Mouse (Mus musculus) midbrain, embryonic 12.5 days (tissue): ENCODE measurements at regions not wholly inside any gene's neighbourhood (a gene's known extent, or its start where the extent isn't known, plus 50 kb on each side); places are given as distances from the start of the nearest gene placed in this dataset.

ENCODE experiments used
- ATAC-seq: fragments of 200-750 bp; cut with Nextera tagmentation; 2 replicates; pipeline ENCODE4 v1.8.0; 2017; ENCODE audit warnings: low read depth, moderate TSS enrichment, moderate library complexity; ENCODE audit not compliant: low FRiP score
- H3K27ac ChIP-seq: fragments of 300-500 bp; sonication (generic); replicated peaks from 2 replicates; pipeline ENCODE4 v1.5.1; 2016; ENCODE audit warnings: mild to moderate bottlenecking
- H3K27me3 ChIP-seq: fragments of 300-500 bp; sonication (generic); 2 replicates; pipeline ENCODE4 v1.6.1; 2016; ENCODE audit warnings: mild to moderate bottlenecking
- H3K36me3 ChIP-seq: fragments of 300-500 bp; sonication (generic); 2 replicates; pipeline ENCODE4 v1.6.1; 2016
- H3K4me1 ChIP-seq: fragments of 300-500 bp; sonication (generic); 2 replicates; pipeline ENCODE4 v1.6.1; 2016
- H3K4me2 ChIP-seq: fragments of 300-500 bp; sonication (generic); replicated peaks from 2 replicates; pipeline ENCODE4 v1.6.1; 2016; ENCODE audit warnings: mild to moderate bottlenecking, moderate library complexity
- H3K4me3 ChIP-seq: fragments of 300-500 bp; sonication (generic); 2 replicates; pipeline ENCODE4 v1.5.1; 2016; ENCODE audit warnings: mild to moderate bottlenecking
- H3K9ac ChIP-seq: fragments of 300-500 bp; sonication (generic); replicated peaks from 2 replicates; pipeline ENCODE4 v1.6.1; 2016; ENCODE audit warnings: mild to moderate bottlenecking, moderate library complexity
- H3K9me3 ChIP-seq: fragments of 300-500 bp; sonication (generic); 2 replicates; pipeline ENCODE4 v1.6.1; 2016; ENCODE audit warnings: mild to moderate bottlenecking
- WGBS: fragments of 180-500 bp; shearing (Covaris S2); methylation state at CpG from one replicate; pipeline ENCODE4 v1.1.7; 2016; 5-methylcytosine and 5-hydroxymethylcytosine counted together

- Histone ChIP-seq H3K9me3 (0 out of 2 replicates have a peak, but pooled peaks cover 3% of the 10 kb centered on the region), H3K27ac (no peak overlapping the region), H3K27me3 (no peaks in the 10 kb centered on the region), H3K4me3 (peak overlapping the region; percentile 30), H3K9ac (peak overlapping the region; percentile 20; the same call in 1 of the 2 replicates), H3K4me2 (peak overlapping the region; percentile 55), H3K36me3 (no peaks in the 10 kb centered on the region), H3K4me1 (peaks cover 11% of the 10 kb centered on the region)
- ATAC-seq, result no peak
- 13% methylated on average over 6 of the region's 6 CpGs for WGBS
These were observed 606.1 kb upstream of the Id2 start for GRCm38 (mm10) chr12:25703023-25703400.

GRCm38 (mm10) chr12:25702176-25703022 is 605.5 kb upstream of the Id2 start:
- H3K4me1 ChIP-seq, result peaks cover 11% of the 10 kb centered on the region
- no peak overlapping the region for H3K27ac ChIP-seq
- no peaks in the 10 kb centered on the region for H3K27me3 ChIP-seq
- peak; percentile 79 for ATAC-seq
- peak overlapping the region; percentile 55 for H3K4me2 ChIP-seq
- H3K4me3 ChIP-seq, result peak overlapping the region; percentile 30
- H3K36me3 ChIP-seq, result no peaks in the 10 kb centered on the region
- H3K9ac ChIP-seq, result peak overlapping the region; percentile 20
- 7% methylated on average over 21 of the region's 21 CpGs for WGBS
- H3K9me3 ChIP-seq, result 0 out of 2 replicates have a peak, but pooled peaks cover 3% of the 10 kb centered on the region

GRCm38 (mm10) chr12:25687063-25687462 is 590.1 kb upstream of the Id2 start:
- Histone ChIP-seq H3K4me1 (no peaks in the 10 kb centered on the region), H3K36me3 (no peaks in the 10 kb centered on the region), H3K27ac (no peak overlapping the region), H3K4me2 (no peak overlapping the region), H3K9ac (no peak overlapping the region), H3K4me3 (no peak overlapping the region), H3K9me3 (no peaks in the 10 kb centered on the region), H3K27me3 (no peaks in the 10 kb centered on the region; the same call in 1 of the 2 replicates)
- ATAC-seq, result no peak

GRCm38 (mm10) chr12:25676631-25677030 is 579.7 kb upstream of the Id2 start:
- Histone ChIP-seq H3K9ac (no peak overlapping the region), H3K27ac (no peak overlapping the region), H3K4me2 (no peak overlapping the region), H3K27me3 (no peaks in the 10 kb centered on the region), H3K9me3 (no peaks in the 10 kb centered on the region), H3K4me3 (no peak overlapping the region), H3K4me1 (no peaks in the 10 kb centered on the region), H3K36me3 (no peaks in the 10 kb centered on the region)
- 93% methylated on average over 11 of the region's 11 CpGs for WGBS
- ATAC-seq, result no peak

GRCm38 (mm10) chr12:25668336-25668735 is 571.4 kb upstream of the Id2 start:
- no peak overlapping the region for H3K27ac ChIP-seq

GRCm38 (mm10) chr12:25654456-25654855 is 557.5 kb upstream of the Id2 start:
- H3K4me1 ChIP-seq, result no peaks in the 10 kb centered on the region
- no peaks in the 10 kb centered on the region for H3K9me3 ChIP-seq
- H3K27ac ChIP-seq, result no peak overlapping the region
- H3K4me2 ChIP-seq, result no peak overlapping the region
- no peak overlapping the region for H3K4me3 ChIP-seq
- no peak overlapping the region for H3K9ac ChIP-seq
- WGBS, result 96% methylated on average over 5 of the region's 5 CpGs
- ATAC-seq, result no peak
- no peaks in the 10 kb centered on the region for H3K36me3 ChIP-seq
- no peaks in the 10 kb centered on the region for H3K27me3 ChIP-seq

More at GRCm38 (mm10) chr12:25668336-25668735, 571.4 kb upstream of the Id2 start:
- Histone ChIP-seq H3K36me3 (no peaks in the 10 kb centered on the region), H3K9ac (no peak overlapping the region), H3K9me3 (no peaks in the 10 kb centered on the region), H3K4me2 (no peak overlapping the region), H3K27me3 (no peaks in the 10 kb centered on the region), H3K4me3 (no peak overlapping the region), H3K4me1 (no peaks in the 10 kb centered on the region)
- ATAC-seq, result no peak
- 91% methylated on average over 11 of the region's 11 CpGs for WGBS

- Histone ChIP-seq H3K9me3 (no peaks in the 10 kb centered on the region), H3K27ac (no peak overlapping the region), H3K4me2 (no peak overlapping the region), H3K4me1 (no peaks in the 10 kb centered on the region), H3K9ac (no peak overlapping the region), H3K27me3 (no peaks in the 10 kb centered on the region), H3K36me3 (no peaks in the 10 kb centered on the region), H3K4me3 (no peak overlapping the region)
- ATAC-seq, result no peak
- 79% methylated on average over 3 of the region's 3 CpGs for WGBS
These were observed 553.3 kb upstream of the Id2 start for GRCm38 (mm10) chr12:25650237-25650636.

GRCm38 (mm10) chr12:25628081-25628480 is 531.1 kb upstream of the Id2 start:
- H3K4me1 ChIP-seq, result no peaks in the 10 kb centered on the region
- H3K9ac ChIP-seq, result no peak overlapping the region
- no peak overlapping the region for H3K4me2 ChIP-seq
- no peak for ATAC-seq
- H3K9me3 ChIP-seq, result no peaks in the 10 kb centered on the region
- H3K27ac ChIP-seq, result no peak overlapping the region
- H3K4me3 ChIP-seq, result no peak overlapping the region
- no peaks in the 10 kb centered on the region for H3K27me3 ChIP-seq
- H3K36me3 ChIP-seq, result no peaks in the 10 kb centered on the region

GRCm38 (mm10) chr12:25625858-25626257 is 528.9 kb upstream of the Id2 start:
- WGBS, result 60% methylated on average over 1 of the region's 1 CpGs
- no peaks in the 10 kb centered on the region for H3K9me3 ChIP-seq
- H3K4me3 ChIP-seq, result no peak overlapping the region
- H3K27me3 ChIP-seq, result no peaks in the 10 kb centered on the region
- H3K4me1 ChIP-seq, result no peaks in the 10 kb centered on the region
- H3K27ac ChIP-seq, result no peak overlapping the region
- no peaks in the 10 kb centered on the region for H3K36me3 ChIP-seq
- no peak overlapping the region for H3K4me2 ChIP-seq
- ATAC-seq, result no peak
- no peak overlapping the region for H3K9ac ChIP-seq

- H3K4me2 ChIP-seq, result no peak overlapping the region
- no peak overlapping the region for H3K4me3 ChIP-seq
- no peak for ATAC-seq
- 91% methylated on average over 2 of the region's 2 CpGs for WGBS
- no peak overlapping the region for H3K27ac ChIP-seq
- no peaks in the 10 kb centered on the region for H3K27me3 ChIP-seq
- H3K9me3 ChIP-seq, result no peaks in the 10 kb centered on the region
- no peak overlapping the region for H3K9ac ChIP-seq
- H3K4me1 ChIP-seq, result no peaks in the 10 kb centered on the region
- no peaks in the 10 kb centered on the region for H3K36me3 ChIP-seq
These were observed 526.5 kb upstream of the Id2 start for GRCm38 (mm10) chr12:25623449-25623848.

GRCm38 (mm10) chr12:25621142-25621541 is 524.2 kb upstream of the Id2 start:
- Histone ChIP-seq H3K27me3 (no peaks in the 10 kb centered on the region), H3K9me3 (no peaks in the 10 kb centered on the region), H3K36me3 (no peaks in the 10 kb centered on the region), H3K4me1 (no peaks in the 10 kb centered on the region), H3K4me3 (no peak overlapping the region), H3K9ac (no peak overlapping the region), H3K27ac (no peak overlapping the region), H3K4me2 (no peak overlapping the region)
- ATAC-seq, result no peak
- 92% methylated on average over 2 of the region's 2 CpGs for WGBS

- no peaks in the 10 kb centered on the region for H3K36me3 ChIP-seq
- no peaks in the 10 kb centered on the region for H3K27me3 ChIP-seq
- no peak overlapping the region for H3K27ac ChIP-seq
- H3K4me3 ChIP-seq, result no peak overlapping the region
- 59% methylated on average over 5 of the region's 5 CpGs for WGBS
- no peak overlapping the region for H3K4me2 ChIP-seq
- H3K9me3 ChIP-seq, result no peaks in the 10 kb centered on the region
- no peak for ATAC-seq
- no peak overlapping the region for H3K9ac ChIP-seq
- H3K4me1 ChIP-seq, result no peaks in the 10 kb centered on the region
These were observed 520.6 kb upstream of the Id2 start for GRCm38 (mm10) chr12:25617521-25617920.

- H3K4me2 ChIP-seq, result no peak overlapping the region
- 74% methylated on average over 3 of the region's 3 CpGs for WGBS
- no peaks in the 10 kb centered on the region for H3K36me3 ChIP-seq
- no peak overlapping the region for H3K27ac ChIP-seq
- H3K4me3 ChIP-seq, result no peak overlapping the region
- H3K9me3 ChIP-seq, result no peaks in the 10 kb centered on the region
- H3K27me3 ChIP-seq, result no peaks in the 10 kb centered on the region
- no peak overlapping the region for H3K9ac ChIP-seq
- no peaks in the 10 kb centered on the region for H3K4me1 ChIP-seq
- ATAC-seq, result no peak
These were observed 518.4 kb upstream of the Id2 start for GRCm38 (mm10) chr12:25615377-25615776.
